Mouse (Mus musculus) urinary bladder, postnatal 25 days (tissue): ENCODE data around the gene Helz2.
A peak's percentile ranks its signal among the peaks of the same experiment; 100 is the strongest.

ENCODE experiments used
- DNase-seq: peaks from one replicate; pipeline ENCODE4 v3.0.0; 2022; ENCODE audit warnings: low spot score

Helz2 gene

GRCm38 (mm10) chr2:181241602-181242313 is at the start of gene Helz2:
Helz2 (minus strand) TSS chr2:181242027.
- peak; percentile 37 for DNase-seq

- no peak for DNase-seq
These were observed 49.1 kb upstream of the Helz2 start for GRCm38 (mm10) chr2:181290937-181291336.

- DNase-seq = no peak
These were observed 46.9 kb upstream of the Helz2 start for GRCm38 (mm10) chr2:181288691-181289090.

DNA sequence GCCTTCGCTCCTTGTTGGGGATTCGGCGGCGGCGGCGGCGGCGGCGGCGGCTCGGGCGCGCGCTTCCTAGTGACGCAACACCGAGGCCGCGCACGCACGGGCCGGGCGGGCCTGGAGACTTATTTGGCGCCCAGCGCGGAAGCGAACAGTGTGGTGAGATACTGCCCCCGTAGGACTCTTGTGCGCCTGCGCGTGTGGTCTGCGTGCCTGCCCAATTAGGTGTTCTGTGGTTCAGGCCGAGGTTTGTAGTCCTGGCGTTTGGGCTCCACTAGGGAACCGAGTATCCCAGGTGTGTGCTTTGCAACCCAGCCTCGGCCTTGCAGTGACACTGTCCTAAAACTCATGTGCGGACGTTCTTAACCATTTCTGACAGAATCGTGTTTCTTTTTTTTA is 46.1 kb upstream of the Helz2 start, which contains the start of gene Gmeb2:
Gene Gmeb2, minus strand, starts transcription at position 78 of the 393 bp plus-strand sequence.
- peak; percentile 84 for DNase-seq

GRCm38 (mm10) chr2:181287338-181287957 is 45.6 kb upstream of the Helz2 start:
- DNase-seq = peak; percentile 79

DNA sequence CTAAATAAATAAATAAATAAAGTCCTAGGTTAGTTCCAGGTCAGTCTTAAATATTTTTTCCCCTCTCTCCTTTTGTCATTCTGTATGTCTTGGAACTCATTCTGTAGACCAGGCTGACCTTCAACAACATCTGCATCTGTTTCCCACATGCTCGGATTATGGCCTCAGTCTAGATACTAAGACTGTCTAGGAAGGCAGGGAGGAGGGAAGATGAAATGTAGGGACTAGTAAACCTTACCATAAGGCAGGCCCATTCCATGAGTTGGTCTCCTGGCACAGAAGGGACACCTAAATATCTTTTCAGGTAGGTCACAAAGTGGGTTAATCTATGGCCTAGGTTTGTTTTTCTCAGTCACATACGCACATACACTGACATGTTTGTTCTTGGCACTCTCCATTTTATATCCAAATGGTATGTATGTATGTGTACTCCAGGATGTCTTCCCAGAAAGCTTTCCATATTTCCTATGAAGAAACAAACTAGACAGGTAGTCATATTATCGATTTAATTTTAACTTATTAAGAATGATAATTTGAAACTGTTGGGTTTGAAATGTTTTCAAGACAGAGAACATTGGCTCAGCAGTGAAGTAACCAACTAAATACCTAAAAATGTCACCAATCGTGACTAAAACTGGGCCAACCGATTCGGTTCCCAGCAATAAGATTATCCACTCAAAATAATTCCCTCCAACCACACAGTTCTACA is 45.0 kb upstream of the Helz2 start:
- no peak for DNase-seq

- DNase-seq = no peak
These were observed 38.1 kb upstream of the Helz2 start for GRCm38 (mm10) chr2:181279968-181280367.

- DNase-seq = no peak
These were observed 36.0 kb upstream of the Helz2 start for GRCm38 (mm10) chr2:181277866-181278265.

DNA sequence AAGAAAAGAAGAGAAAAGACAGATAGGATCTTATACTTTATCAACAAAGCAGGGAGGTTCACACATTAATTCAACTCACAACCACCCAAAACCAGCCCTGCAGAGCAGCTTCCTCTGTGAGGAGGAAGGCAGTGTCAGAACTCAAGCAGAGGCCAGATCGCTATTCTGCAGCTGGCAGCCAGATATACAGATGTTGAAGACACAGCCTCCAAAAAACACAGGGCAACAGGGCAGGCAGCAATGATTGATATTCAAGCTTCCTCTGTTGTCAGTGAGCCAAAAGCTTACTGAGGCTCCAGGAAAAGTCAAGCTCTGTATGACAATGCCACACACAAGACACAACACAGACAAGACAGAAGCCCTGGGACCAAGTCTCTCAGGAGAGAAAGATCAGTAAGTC is 34.9 kb upstream of the Helz2 start:
- DNase-seq = no peak

GRCm38 (mm10) chr2:181274639-181275038 is 32.8 kb upstream of the Helz2 start:
- no peak for DNase-seq

GRCm38 (mm10) chr2:181273829-181274228 is 32.0 kb upstream of the Helz2 start:
- DNase-seq = no peak

GRCm38 (mm10) chr2:181272092-181272491 is 30.3 kb upstream of the Helz2 start:
- no peak for DNase-seq

GRCm38 (mm10) chr2:181266839-181267238 is 25.0 kb upstream of the Helz2 start:
- no peak for DNase-seq

- no peak for DNase-seq
These were observed 11.4 kb upstream of the Helz2 start for GRCm38 (mm10) chr2:181253248-181253647.

DNA sequence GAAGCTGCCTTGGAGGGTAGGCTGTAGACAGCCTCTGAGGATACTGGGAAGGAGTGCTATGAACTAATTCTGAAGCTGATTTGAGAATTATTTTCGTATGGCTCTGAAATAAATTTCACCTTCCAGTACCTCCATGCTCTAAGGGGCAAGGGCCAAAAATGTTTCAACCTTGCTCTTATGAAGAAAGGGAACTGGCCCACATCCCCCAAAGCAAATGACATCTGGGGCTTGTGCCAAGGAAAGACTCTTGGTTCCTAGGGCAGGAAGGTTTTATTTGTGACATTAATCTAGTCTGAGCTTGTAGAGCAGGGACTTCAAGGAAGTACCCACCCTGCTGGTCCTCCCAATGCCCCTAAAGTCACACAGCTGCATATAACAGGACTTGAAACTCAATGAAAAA is 10.0 kb upstream of the Helz2 start:
- DNase-seq = no peak

- no peak for DNase-seq
These were observed 7.4 kb upstream of the Helz2 start for GRCm38 (mm10) chr2:181249217-181249616.

DNA sequence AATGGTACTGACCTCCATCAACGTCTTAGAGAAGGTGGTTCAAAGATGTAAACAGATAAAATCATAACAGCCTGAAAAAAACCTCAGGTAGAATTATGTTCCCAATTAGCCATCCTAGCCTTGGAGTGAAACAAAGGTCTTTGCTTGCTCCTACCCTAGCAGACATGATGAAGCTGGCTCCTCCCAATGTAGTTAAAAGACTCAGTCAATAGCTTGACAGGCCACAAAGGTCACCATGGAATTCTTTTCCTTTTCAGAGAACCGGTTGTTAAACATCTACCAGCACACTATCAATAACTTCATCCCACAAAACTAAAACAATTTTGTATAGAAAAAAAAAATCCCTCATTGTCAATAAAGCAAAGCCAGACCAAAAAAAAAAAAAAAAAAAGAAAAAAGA is 3.2 kb upstream of the Helz2 start:
- no peak for DNase-seq

GRCm38 (mm10) chr2:181243706-181244394 is 2.0 kb upstream of the Helz2 start:
- no peak for DNase-seq

DNA sequence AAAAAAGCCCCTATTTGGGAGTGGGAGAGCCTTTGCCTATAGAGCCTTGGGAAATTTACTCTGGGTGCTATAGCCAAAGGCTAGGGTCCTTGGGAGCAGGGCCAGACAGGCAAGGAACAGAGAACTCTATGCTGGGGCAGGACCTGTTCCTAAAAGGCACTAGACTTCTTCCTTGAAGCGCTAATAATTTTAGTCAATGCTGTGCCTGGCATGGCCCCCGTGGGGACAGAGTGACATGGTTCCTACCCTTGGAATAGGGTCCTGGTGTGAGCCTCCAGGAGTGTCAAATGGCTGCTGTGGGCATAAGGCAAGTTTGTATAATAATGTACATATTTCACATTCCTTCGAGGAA is 463 bp upstream of the Helz2 start:
- DNase-seq = no peak

DNA sequence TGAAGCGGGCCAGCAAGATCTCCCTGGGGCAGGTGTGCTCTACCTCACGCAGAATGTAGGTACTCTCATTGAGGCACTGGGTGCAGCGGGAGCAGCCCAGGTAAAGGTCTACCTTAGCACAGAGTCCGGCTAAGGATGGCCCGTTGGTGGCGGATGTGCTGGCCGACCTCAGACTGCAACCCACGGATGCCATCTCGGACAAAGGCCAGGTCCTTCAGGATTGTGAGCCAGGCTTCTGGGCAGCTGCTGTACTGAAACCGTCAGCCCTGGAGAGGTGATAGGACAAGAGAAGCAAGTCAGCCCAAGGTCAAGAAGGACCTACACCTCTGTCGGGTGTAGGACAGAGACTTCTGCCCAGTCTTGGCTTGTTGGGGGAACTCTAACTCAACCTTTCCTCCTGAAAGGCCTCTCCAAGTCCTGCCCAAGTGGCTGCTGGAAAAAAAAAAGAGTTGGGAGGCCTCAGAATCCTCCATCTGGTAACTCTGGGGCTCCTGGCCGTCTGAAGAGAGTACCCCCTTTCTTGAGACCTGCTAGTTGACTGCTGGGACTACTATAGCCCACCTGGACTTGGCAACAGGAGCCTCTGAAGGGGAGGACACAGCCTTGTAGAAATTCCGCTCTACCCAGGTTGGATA is 904 bp downstream of the Helz2 start:
- no peak for DNase-seq

DNA sequence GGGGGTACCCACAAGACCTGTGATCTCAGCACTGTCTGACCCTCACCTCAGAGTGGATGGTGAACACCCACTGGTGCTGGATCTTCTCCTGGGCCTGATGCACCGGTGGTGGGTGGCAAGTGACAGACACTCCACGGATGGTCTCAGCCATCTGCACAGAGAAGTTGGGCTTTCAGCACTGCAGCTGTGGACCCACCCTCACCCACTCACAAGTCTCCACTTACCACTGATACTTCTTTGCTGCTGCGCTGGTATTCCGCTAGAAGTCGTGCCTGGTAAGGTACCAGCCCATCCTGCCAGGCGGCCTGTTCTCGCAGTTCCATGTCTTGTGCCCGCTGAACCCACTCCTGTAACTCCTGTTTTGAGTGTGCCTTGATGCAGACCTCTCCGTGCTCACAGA is 2.6 kb downstream of the Helz2 start:
- DNase-seq = no peak

DNA sequence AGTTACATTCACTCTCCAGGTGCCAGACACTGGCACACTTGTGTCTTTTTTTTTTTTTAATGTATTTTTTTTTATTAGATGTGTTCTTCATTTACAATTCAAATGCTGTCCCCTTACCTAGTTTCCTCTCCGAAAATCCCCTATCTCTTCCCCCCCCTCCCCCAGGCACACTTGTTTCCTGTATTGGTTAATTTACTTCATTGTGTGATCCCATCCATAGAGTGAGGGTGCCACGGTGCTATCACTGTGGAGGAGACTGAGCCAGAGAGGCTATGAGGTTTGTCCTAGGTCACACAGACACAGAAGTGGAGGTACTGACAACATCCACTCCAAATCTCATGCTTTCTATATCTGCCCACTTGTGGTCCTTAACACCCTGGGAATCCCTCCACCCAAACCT is 3.0 kb downstream of the Helz2 start:
- no peak for DNase-seq
